Mouse (Mus musculus): Measurements from ENCODE around the gene Cabp4.
"Not testable (repeated sequence)": the region's sequence is repeated elsewhere in the genome, so short reads cannot be mapped to it uniquely, and the experiment has no call there.

DNA sequence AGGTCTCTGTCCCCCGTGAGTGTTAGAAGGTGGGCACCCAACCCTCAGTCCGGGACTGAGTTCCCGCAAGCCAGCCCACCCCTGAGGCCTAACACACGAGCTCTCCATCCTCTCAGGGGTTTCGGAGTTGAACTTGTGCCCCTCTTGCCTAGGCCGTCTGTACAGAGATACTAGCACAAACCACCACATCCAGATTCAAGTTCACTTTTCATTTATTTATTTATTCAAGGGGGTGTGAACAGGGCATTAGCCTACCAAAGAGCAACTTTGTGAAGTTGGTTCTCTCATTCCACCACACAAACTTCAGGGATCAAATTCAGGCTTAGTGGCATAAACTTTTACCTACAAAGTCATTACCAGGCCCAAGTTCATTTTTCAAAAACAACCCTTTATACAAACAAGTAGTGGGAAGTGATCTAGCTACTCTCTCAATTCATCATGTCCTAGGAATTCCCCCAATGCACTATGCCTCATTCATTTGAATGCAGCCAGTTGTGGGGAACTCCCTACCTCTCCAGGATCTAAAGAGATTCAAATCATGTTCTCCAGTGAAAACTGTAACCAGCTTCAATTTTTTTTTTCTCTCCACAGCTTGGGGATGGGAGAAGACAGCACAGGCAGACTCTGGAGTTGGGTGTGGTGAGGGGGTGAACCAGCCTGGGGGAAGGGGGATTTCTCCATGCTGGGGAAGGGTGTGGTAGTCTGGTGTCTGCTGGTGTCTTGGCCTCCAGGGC is 8.4 kb downstream of the Cabp4 start:
- not testable (repeated sequence) for TF ChIP-seq POLR2A (IDR thresholded peaks at IDR 0.05; ENCODE audit: borderline replicate concordance, control insufficient read depth, low read depth, low read length); CTCF (IDR thresholded peaks at IDR 0.05; ENCODE audit: control insufficient read depth, insufficient read depth, low read length)
